Mouse (Mus musculus) R1 (cell line): Measurements from ENCODE around the gene Nav2.

Source experiments
- DNase-seq: peaks from one replicate; pipeline ENCODE4 v3.0.0-alpha.2; 2018; ENCODE audit warnings: low read depth, low spot score

Gene Nav2

GRCm38 (mm10) chr7:48932138-48932537 lies 23.6 kb downstream of the Nav2 start:
- no peak for DNase-seq

GRCm38 (mm10) chr7:48934816-48935215 lies 26.3 kb downstream of the Nav2 start:
- no peak for DNase-seq

GRCm38 (mm10) chr7:48937562-48937961 lies 29.0 kb downstream of the Nav2 start:
- DNase-seq, result no peak

GRCm38 (mm10) chr7:48938190-48938589 lies 29.7 kb downstream of the Nav2 start:
- peak; percentile 72 for DNase-seq

GRCm38 (mm10) chr7:48948381-48949108 lies 40.0 kb downstream of the Nav2 start:
- no peak for DNase-seq

- DNase-seq, result no peak
Observed at GRCm38 (mm10) chr7:48954501-48954900, 46.0 kb downstream of the Nav2 start.

GRCm38 (mm10) chr7:48958528-48959315 lies 50.2 kb downstream of the Nav2 start:
- peak; percentile 90 for DNase-seq

GRCm38 (mm10) chr7:48959316-48959661 lies 50.8 kb downstream of the Nav2 start:
- no peak for DNase-seq

- no peak for DNase-seq
Observed at GRCm38 (mm10) chr7:48960152-48960551, 51.6 kb downstream of the Nav2 start.

GRCm38 (mm10) chr7:48961501-48961900 lies 53.0 kb downstream of the Nav2 start:
- no peak for DNase-seq

GRCm38 (mm10) chr7:48961935-48962334 lies 53.4 kb downstream of the Nav2 start:
- DNase-seq, result no peak

- DNase-seq, result peak; percentile 23
Observed at GRCm38 (mm10) chr7:48963112-48963511, 54.6 kb downstream of the Nav2 start.

GRCm38 (mm10) chr7:48963554-48963953 lies 55.0 kb downstream of the Nav2 start:
- no peak for DNase-seq

- DNase-seq, result no peak
Observed at GRCm38 (mm10) chr7:48965796-48966512, 57.4 kb downstream of the Nav2 start.

- no peak for DNase-seq
Observed at GRCm38 (mm10) chr7:48981013-48981412, 72.5 kb downstream of the Nav2 start.

- no peak for DNase-seq
Observed at GRCm38 (mm10) chr7:48981814-48982213, 73.3 kb downstream of the Nav2 start.

GRCm38 (mm10) chr7:48982573-48982972 lies 74.1 kb downstream of the Nav2 start:
- DNase-seq, result no peak

- DNase-seq, result no peak
Observed at GRCm38 (mm10) chr7:48991911-48992552, 83.5 kb downstream of the Nav2 start.

- DNase-seq, result peak; percentile 48
Observed at GRCm38 (mm10) chr7:48995171-48995570, 86.7 kb downstream of the Nav2 start.

- DNase-seq, result no peak
Observed at GRCm38 (mm10) chr7:48995701-48996100, 87.2 kb downstream of the Nav2 start.

- no peak for DNase-seq
Observed at GRCm38 (mm10) chr7:48996829-48997228, 88.3 kb downstream of the Nav2 start.

GRCm38 (mm10) chr7:48998097-48998496 lies 89.6 kb downstream of the Nav2 start:
- DNase-seq, result no peak
